Mouse (Mus musculus) natural killer cell, adult 2 months (primary cell): ENCODE results near the gene Spon1.
A peak's percentile ranks its signal among the peaks of the same experiment; 100 is the strongest.

Experiments
- DNase-seq, 2 experiments: peaks; one replicate each; pipeline ENCODE4 v3.0.0; 2022; ENCODE audit warnings: low spot score in 2 of 2

Spon1 gene

GRCm38 (mm10) chr7:114004171-114004570 is 238.4 kb downstream of the Spon1 start:
- no peak for DNase-seq

GRCm38 (mm10) chr7:114005499-114005898 is 239.7 kb downstream of the Spon1 start:
- no peak for DNase-seq

- DNase-seq, result no peak
Measured at GRCm38 (mm10) chr7:114006456-114006855, 240.7 kb downstream of the Spon1 start.

GRCm38 (mm10) chr7:114007565-114007964 is 241.8 kb downstream of the Spon1 start:
- no peak for DNase-seq

GRCm38 (mm10) chr7:114011726-114012443 is 246.1 kb downstream of the Spon1 start:
- no peak for DNase-seq

- DNase-seq, result no peak
Measured at GRCm38 (mm10) chr7:114016001-114016949, 250.5 kb downstream of the Spon1 start.

- no peak for DNase-seq
Measured at GRCm38 (mm10) chr7:114018861-114019260, 253.1 kb downstream of the Spon1 start.

- no peak for DNase-seq
Measured at GRCm38 (mm10) chr7:114020057-114020703, 254.4 kb downstream of the Spon1 start.

GRCm38 (mm10) chr7:114020704-114021093 is 254.9 kb downstream of the Spon1 start:
- DNase-seq, result peak; percentile 60 to 67

GRCm38 (mm10) chr7:114026923-114027322 is 261.1 kb downstream of the Spon1 start:
- DNase-seq, result no peak

GRCm38 (mm10) chr7:114027406-114027805 is 261.6 kb downstream of the Spon1 start:
- no peak for DNase-seq

GRCm38 (mm10) chr7:114028828-114029227 is 263.0 kb downstream of the Spon1 start:
- DNase-seq, result no peak

- DNase-seq, result no peak
Measured at GRCm38 (mm10) chr7:114029596-114029995, 263.8 kb downstream of the Spon1 start.

GRCm38 (mm10) chr7:114037237-114037636 is 271.4 kb downstream of the Spon1 start:
- DNase-seq, result no peak

- DNase-seq, result no peak
Measured at GRCm38 (mm10) chr7:114041349-114041748, 275.6 kb downstream of the Spon1 start.

- no peak for DNase-seq
Measured at GRCm38 (mm10) chr7:114042973-114043928, 277.5 kb downstream of the Spon1 start.

GRCm38 (mm10) chr7:114043929-114044549 is 278.2 kb downstream of the Spon1 start:
- DNase-seq, result no peak

GRCm38 (mm10) chr7:114045814-114046213 is 280.0 kb downstream of the Spon1 start:
- no peak for DNase-seq

- no peak for DNase-seq
Measured at GRCm38 (mm10) chr7:114053720-114054119, 287.9 kb downstream of the Spon1 start.

- no peak for DNase-seq
Measured at GRCm38 (mm10) chr7:114058166-114058565, 292.4 kb downstream of the Spon1 start.
